Mouse (Mus musculus) lung, postnatal 0 days (tissue): Measurements from ENCODE around the gene Gata3. TPM values are rescaled to one million over a fixed set of nuclear protein-coding genes. Genes with fewer than 3 reads are reported as not detected.

Experiments
- ATAC-seq: fragments of 200-750 bp; cut with Nextera tagmentation; 2 replicates; pipeline ENCODE4 v1.8.0; 2017; ENCODE audit warnings: moderate library complexity
- DNase-seq: peaks from one replicate; pipeline ENCODE4 v3.0.0-alpha.2; 2016; ENCODE audit warnings: low spot score
- H3K27ac ChIP-seq: fragments of 300-500 bp; sonication (generic); 2 replicates; pipeline ENCODE4 v1.5.1; 2014; ENCODE audit warnings: antibody characterized with exemption, mild to moderate bottlenecking, low read length, mixed read lengths
- H3K27me3 ChIP-seq: fragments of 300-500 bp; sonication (generic); replicated peaks from 2 replicates; pipeline ENCODE4 v1.6.1; 2014; ENCODE audit warnings: low read length, mixed read lengths; ENCODE audit not compliant: insufficient read depth
- H3K36me3 ChIP-seq: fragments of 300-500 bp; sonication (generic); 2 replicates; pipeline ENCODE4 v1.6.1; 2014; ENCODE audit warnings: low read length, mixed read lengths; ENCODE audit not compliant: insufficient read depth
- H3K4me1 ChIP-seq: fragments of 300-500 bp; sonication (generic); 2 replicates; pipeline ENCODE4 v1.6.1; 2014; ENCODE audit warnings: antibody characterized with exemption, low read depth, low read length, mixed read lengths; ENCODE audit not compliant: insufficient read depth
- H3K4me2 ChIP-seq: fragments of 300-500 bp; sonication (generic); replicated peaks from 2 replicates; pipeline ENCODE4 v1.6.1; 2014; ENCODE audit warnings: low read depth, mild to moderate bottlenecking, low read length, moderate library complexity, mixed read lengths
- H3K4me3 ChIP-seq: fragments of 300-500 bp; sonication (generic); 2 replicates; pipeline ENCODE4 v1.5.1; 2014; ENCODE audit warnings: low read depth, low read length
- H3K9ac ChIP-seq: fragments of 300-500 bp; sonication (generic); replicated peaks from 2 replicates; pipeline ENCODE4 v1.6.1; 2014; ENCODE audit warnings: low read depth, mild to moderate bottlenecking
- H3K9me3 ChIP-seq: fragments of 300-500 bp; sonication (generic); 2 replicates; pipeline ENCODE4 v1.6.1; 2016; ENCODE audit warnings: low read length, mixed read lengths
- CTCF ChIP-seq: IDR thresholded peaks from 2 replicates; pipeline ENCODE4 v1.5.1; 2016; ENCODE audit warnings: antibody characterized with exemption, mild to moderate bottlenecking
- EP300 ChIP-seq: IDR thresholded peaks from 2 replicates; pipeline ENCODE4 v1.6.1; 2016; ENCODE audit warnings: antibody characterized with exemption, mild to moderate bottlenecking, control low read depth
- WGBS: fragments of 180-500 bp; shearing (Covaris S2); extraction: QIAGEN DNeasy Blood & Tissue Kit; methylation state at CpG from one replicate; pipeline ENCODE4 v1.1.7; 2014; 5-methylcytosine and 5-hydroxymethylcytosine counted together
- polyA plus RNA-seq: library from polyadenylated mRNA; unstranded; fragments of >200 nt; fragmentation: Nextera tagmentation; extraction: Ambion mirVana; gene quantifications from 2 replicates; pipeline ENCODE4 v1.2.1, GENCODE M21; 2015

Gata3 gene
- polyA plus RNA-seq, 1 experiment from 2014 or later, result 2.7 TPM

DNA sequence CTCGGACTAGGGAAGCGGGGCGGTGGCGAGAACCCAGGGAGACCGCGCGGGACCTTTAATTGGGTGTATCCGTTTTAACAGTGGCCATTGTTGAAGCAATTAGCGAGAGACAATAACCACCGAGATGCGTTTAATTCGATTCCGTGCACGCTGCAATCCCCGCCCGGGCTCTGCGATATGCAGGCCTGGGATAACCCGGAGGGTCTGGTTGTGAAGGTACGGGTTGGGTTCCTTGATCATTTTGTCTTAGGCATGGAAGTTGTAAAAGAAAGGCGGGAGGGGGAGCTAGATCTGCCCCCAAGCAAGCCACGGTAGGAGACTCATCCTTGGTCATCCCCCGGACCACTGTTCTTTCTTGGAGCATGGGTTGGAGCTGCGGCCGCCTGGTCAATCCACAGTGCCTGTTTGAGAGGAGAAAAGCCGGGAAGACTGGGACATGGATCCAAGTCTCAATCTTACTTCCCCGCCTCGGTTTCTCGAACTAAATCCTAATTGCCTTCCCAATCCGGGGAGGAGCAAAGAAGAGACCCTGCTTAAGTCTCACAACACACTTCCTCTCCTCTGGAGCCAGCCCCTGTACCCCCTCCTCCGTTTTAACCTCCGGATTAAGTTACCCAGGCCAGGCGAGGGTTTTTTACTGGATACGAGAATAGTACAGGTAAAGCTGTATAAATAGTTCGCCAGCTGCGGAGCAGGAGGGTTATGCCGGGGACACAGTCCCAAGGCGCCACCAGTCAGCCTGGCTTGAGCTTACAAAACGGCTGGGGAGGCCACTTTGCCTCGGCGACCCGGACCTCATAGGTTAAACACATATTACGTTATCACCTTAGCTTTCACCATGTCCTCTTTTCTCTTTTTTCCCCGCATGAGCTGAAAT lies 6.7 kb downstream of the Gata3 start:
- Histone ChIP-seq H3K4me2 (peak overlapping the region; percentile 52), H3K27me3 (peaks cover 77% of the 10 kb centered on the region), H3K9ac (no peak overlapping the region), H3K4me3 (peak overlapping the region; percentile 27), H3K4me1 (peaks cover 11% of the 10 kb centered on the region), H3K9me3 (no peaks in the 10 kb centered on the region), H3K36me3 (no peaks in the 10 kb centered on the region), H3K27ac (no peak overlapping the region)
- WGBS, result 1% methylated on average over 43 of the region's 43 CpGs
- ATAC-seq (no peak), DNase-seq (no peak)
- no peak for TF ChIP-seq EP300
- no peak for TF ChIP-seq CTCF

DNA sequence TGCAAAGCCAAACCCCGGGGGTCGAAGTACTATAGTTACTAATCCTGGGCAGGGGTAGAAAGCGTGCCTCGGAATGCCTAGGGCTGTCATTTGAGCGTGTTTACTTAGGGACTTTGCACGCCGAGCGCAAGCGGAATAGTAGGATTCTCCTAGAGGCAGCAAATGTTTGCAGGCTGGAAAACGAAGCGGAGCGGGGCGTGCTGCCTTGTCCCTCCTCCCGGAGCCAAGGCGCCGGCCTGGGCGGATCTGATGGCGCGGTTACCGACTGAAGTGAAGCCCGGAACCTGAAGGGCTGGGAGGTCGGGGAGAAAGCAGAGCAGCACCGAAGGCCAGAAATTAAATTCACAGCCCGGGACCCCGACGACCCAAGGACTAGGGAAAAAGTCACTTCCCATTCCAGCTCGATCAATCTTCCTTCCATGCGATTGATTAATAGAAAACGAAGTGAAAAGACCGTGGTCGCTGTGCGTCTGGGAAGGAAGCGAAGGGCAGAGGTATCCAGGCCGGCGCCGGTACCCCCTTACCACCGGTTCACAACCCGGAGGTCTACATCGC lies 7.4 kb downstream of the Gata3 start:
- 1% methylated on average over 39 of the region's 39 CpGs for WGBS
- no peak for ATAC-seq
- TF ChIP-seq EP300, result no peak
- no peak for TF ChIP-seq CTCF
- Histone ChIP-seq H3K4me3 (peak overlapping the region; percentile 27), H3K9me3 (no peaks in the 10 kb centered on the region), H3K4me2 (peak overlapping the region; percentile 52), H3K27ac (no peak overlapping the region), H3K27me3 (peaks cover 75% of the 10 kb centered on the region), H3K36me3 (no peaks in the 10 kb centered on the region), H3K4me1 (peaks cover 11% of the 10 kb centered on the region), H3K9ac (no peak overlapping the region)
- DNase-seq, result no peak

DNA sequence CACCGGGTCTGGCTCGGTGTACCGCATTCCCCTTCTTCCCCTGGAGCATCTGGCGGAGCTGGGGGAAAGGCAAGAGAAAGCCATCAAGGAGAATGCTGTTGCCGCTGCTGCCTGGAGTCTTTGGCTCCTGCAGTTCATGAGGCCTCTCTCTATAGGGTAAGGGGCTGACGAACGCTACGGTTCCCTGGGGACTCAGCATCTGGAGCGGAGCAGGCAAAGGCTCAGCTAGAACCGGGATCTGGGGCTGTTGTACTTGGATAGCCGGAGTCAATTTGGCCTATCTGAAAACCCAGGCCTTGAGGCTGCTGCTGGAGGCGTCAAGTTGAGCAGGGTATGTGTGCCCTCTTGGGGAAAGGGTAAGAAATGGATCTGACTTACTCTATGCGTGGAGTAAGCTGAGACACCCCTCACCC lies 8.2 kb downstream of the Gata3 start:
- H3K9ac ChIP-seq, result no peak overlapping the region
- 7% methylated on average over 12 of the region's 13 CpGs for WGBS

DNA sequence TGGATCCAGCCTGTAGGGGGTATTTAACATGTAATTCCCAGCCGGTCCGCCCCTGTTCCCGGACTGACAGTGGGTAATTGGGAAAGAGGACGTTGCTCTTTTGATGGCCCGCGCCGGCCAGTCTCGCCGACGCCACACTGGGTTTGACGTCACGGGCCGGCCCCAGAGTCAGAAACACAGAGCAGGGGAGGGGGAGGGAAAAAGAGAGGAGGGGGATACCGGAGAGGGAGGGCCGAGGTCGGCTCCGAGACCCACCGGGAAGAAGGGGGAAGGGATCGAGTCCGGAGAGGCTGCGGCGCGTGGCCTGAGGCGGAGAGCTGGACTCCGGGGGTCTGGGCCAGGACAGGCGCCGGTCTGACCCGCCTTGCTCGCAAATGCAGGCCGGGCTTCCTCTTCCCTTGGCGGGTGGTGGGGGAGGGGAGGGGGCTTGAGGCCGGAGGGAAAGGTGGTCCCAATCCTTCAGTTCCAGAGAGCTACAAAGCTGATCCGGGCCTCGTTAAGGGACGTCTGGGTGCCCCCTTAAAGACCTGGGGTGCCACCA lies 8.7 kb downstream of the Gata3 start, which contains the start of gene 4930412O13Rik:
TSS of gene 4930412O13Rik (plus strand) at position 202 of the 541 bp plus-strand sequence.
- peaks cover 65% of the 10 kb centered on the region for H3K27me3 ChIP-seq
- no peak within 1 kb of the TSS for H3K27ac ChIP-seq
- ATAC-seq (no peak), DNase-seq (no peak)
- H3K4me3 ChIP-seq, result peak within 1 kb of the TSS; percentile 27; the same call in 1 of the 2 replicates
- 2% methylated on average over 28 of the region's 35 CpGs for WGBS
- no peak for TF ChIP-seq EP300
- TF ChIP-seq CTCF, result no peak
- H3K9me3 ChIP-seq, result no peaks in the 10 kb centered on the region
- H3K4me2 ChIP-seq, result peak within 1 kb of the TSS; percentile 52
- H3K9ac ChIP-seq, result no peak within 1 kb of the TSS
- no peaks in the 10 kb centered on the region for H3K36me3 ChIP-seq
- peaks cover 11% of the 10 kb centered on the region for H3K4me1 ChIP-seq

More for the DNA sequence above, 8.2 kb downstream of the Gata3 start:
- DNase-seq (no peak), ATAC-seq (no peak)
- Histone ChIP-seq H3K4me3 (0 out of 2 replicates have a peak overlapping the region, but pooled peaks have one; percentile 21), H3K36me3 (no peaks in the 10 kb centered on the region), H3K9me3 (no peaks in the 10 kb centered on the region), H3K4me1 (peaks cover 11% of the 10 kb centered on the region), H3K27me3 (peaks cover 69% of the 10 kb centered on the region), H3K27ac (no peak overlapping the region), H3K4me2 (peak overlapping the region; percentile 48; the same call in 1 of the 2 replicates)
- TF ChIP-seq CTCF (peak; percentile 36), EP300 (no peak)

DNA sequence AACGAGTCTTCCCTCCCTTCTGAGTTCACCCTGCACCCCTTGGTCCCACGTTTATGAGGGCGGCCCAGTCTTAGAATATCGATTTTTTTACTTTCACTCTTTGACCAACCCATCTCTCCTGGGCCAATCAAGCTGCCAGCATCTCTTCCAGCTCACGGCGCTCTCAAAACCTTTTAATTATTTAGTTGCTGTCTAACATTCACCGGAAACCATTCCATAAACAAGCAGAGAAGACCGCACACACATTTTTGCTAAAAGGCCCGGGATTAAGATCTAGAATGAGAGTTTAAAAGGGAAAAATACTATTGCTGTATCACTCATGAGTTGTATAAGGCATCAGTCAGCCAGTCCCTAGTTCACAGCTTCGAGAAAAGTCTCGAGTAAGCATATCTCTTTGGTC lies 9.6 kb downstream of the Gata3 start:
- WGBS, result 10% methylated on average over 11 of the region's 11 CpGs
- Histone ChIP-seq H3K36me3 (no peaks in the 10 kb centered on the region), H3K4me2 (no peak overlapping the region; the same call in 1 of the 2 replicates), H3K27me3 (peaks cover 62% of the 10 kb centered on the region), H3K27ac (no peak overlapping the region), H3K4me3 (0 out of 2 replicates have a peak overlapping the region, but pooled peaks have one; percentile 1), H3K9me3 (no peaks in the 10 kb centered on the region), H3K4me1 (peaks cover 11% of the 10 kb centered on the region), H3K9ac (no peak overlapping the region)
- ATAC-seq (no peak), DNase-seq (no peak)
- no peak for TF ChIP-seq EP300
- no peak for TF ChIP-seq CTCF

- Histone ChIP-seq H3K4me2 (peak overlapping the region; percentile 97), H3K4me1 (peaks cover 11% of the 10 kb centered on the region), H3K27ac (no peak overlapping the region), H3K36me3 (no peaks in the 10 kb centered on the region), H3K9ac (no peak overlapping the region), H3K9me3 (no peaks in the 10 kb centered on the region), H3K27me3 (peaks cover 54% of the 10 kb centered on the region), H3K4me3 (peak overlapping the region; percentile 55)
- 1% methylated on average over 21 of the region's 21 CpGs for WGBS
- peak; percentile 98 for ATAC-seq
- no peak for TF ChIP-seq EP300
- peak; percentile 96 for TF ChIP-seq CTCF
- DNase-seq, result peak; percentile 97
Observed at GRCm38 (mm10) chr2:9879493-9879892, 10.3 kb downstream of the Gata3 start.
